Mouse (Mus musculus): ENCODE results near the gene Samd8. TPM values are rescaled to one million over a fixed set of nuclear protein-coding genes. Genes with fewer than 3 reads are reported as not detected.

Gene Samd8
- polyA plus RNA-seq, 1 experiment from 2014 or later: 9.9 TPM

DNA sequence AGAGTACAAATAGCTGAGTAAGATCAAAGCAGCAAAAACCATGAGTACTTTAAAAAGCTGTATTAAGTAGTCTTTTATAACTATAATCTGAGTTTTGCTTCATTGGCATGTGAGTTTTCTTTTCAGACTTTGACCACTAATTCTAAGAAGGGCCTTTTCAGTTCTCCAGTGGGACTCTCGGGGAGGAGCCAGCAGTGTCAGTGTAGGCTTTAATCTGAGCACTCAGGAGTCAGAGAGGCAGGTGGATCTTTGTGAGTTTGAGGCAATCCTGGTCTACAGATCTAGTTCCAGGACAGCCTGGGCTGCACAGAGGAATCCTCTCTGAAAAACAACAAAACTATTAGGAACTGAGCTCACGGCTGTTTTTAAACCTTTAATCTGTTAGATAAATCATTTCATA, 23.6 kb downstream of the Samd8 start:
- no peak overlapping the region for H3K4me3 ChIP-seq (ENCODE audit: low read depth, low read length)
- no peak for TF ChIP-seq CTCF (IDR thresholded peaks at IDR 0.05; ENCODE audit: low read depth)
- ATAC-seq (ENCODE audit: insufficient read depth): no peak
- no peaks in the 10 kb centered on the region for H3K9me3 ChIP-seq (ENCODE audit: low read depth, low read length)
- peaks cover 21% of the 10 kb centered on the region for H3K36me3 ChIP-seq (ENCODE audit: insufficient read depth)
- no peak overlapping the region for H3K27ac ChIP-seq (ENCODE audit: low read depth)
- no peak for DNase-seq
- no peak overlapping the region for H3K4me2 ChIP-seq
- no peaks in the 10 kb centered on the region for H3K4me1 ChIP-seq (ENCODE audit: insufficient read depth)
- H3K27me3 ChIP-seq (ENCODE audit: insufficient read depth, low read length): no peaks in the 10 kb centered on the region
- 76% methylated on average over 2 of the region's 2 CpGs for WGBS
- no peak overlapping the region for H3K9ac ChIP-seq

DNA sequence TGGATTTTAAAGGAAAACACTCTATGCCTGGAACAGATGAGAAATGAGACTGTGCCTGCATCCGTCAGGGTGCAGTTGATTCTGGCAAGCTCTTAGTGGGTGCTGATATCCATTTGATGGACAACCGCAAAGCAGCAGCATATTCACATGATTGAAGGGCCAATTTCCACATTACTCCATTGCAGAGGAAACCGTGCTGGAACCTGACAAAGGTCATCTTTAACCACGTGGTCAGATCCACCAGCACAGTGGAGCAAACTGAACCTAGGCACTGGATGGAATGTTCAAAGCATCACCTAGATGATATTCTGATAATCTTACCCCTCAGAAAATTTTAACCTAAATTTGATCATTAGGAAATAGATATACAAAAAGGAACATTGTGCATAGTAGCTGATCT, 25.9 kb downstream of the Samd8 start:
- Histone ChIP-seq H3K27me3 (ENCODE audit: insufficient read depth, low read length) (no peaks in the 10 kb centered on the region), H3K36me3 (ENCODE audit: insufficient read depth) (peaks cover 33% of the 10 kb centered on the region), H3K9me3 (ENCODE audit: low read depth, low read length) (no peaks in the 10 kb centered on the region), H3K4me1 (ENCODE audit: insufficient read depth) (no peaks in the 10 kb centered on the region), H3K4me2 (no peak overlapping the region), H3K27ac (ENCODE audit: low read depth) (no peak overlapping the region), H3K9ac (no peak overlapping the region), H3K4me3 (ENCODE audit: low read depth, low read length) (no peak overlapping the region)
- ATAC-seq (ENCODE audit: insufficient read depth) (no peak), DNase-seq (no peak)
- no peak for TF ChIP-seq CTCF (IDR thresholded peaks at IDR 0.05; ENCODE audit: low read depth)
- 94% methylated on average over 4 of the region's 4 CpGs for WGBS

DNA sequence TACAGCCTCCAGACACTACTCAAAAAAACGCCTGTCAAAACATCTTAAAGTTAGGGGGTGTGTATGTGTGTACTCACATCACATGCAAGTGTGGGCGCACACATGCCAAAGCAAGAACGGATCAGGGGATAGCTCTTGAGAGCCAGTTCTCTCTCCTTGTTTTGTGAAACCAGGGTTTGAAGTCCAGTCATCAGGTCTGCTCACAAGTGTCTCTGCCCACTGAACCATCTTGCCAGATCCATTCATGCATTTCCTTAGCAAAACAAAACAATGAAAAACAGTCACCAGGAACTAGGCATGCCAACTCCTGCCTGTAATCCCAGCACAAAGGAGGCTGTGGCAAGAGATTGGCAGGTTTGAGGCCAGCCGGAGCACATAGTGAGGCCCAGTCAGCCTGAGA, 36.2 kb downstream of the Samd8 start:
- no peaks in the 10 kb centered on the region for H3K27me3 ChIP-seq (ENCODE audit: insufficient read depth, low read length)
- no peak for ATAC-seq (ENCODE audit: insufficient read depth)
- H3K9ac ChIP-seq: no peak overlapping the region
- no peaks in the 10 kb centered on the region for H3K9me3 ChIP-seq (ENCODE audit: low read depth, low read length)
- no peak overlapping the region for H3K4me2 ChIP-seq
- H3K36me3 ChIP-seq (ENCODE audit: insufficient read depth): peaks cover 21% of the 10 kb centered on the region
- 85% methylated on average over 4 of the region's 4 CpGs for WGBS
- no peak overlapping the region for H3K27ac ChIP-seq (ENCODE audit: low read depth)
- H3K4me3 ChIP-seq (ENCODE audit: low read depth, low read length): no peak overlapping the region
- TF ChIP-seq CTCF (IDR thresholded peaks at IDR 0.05; ENCODE audit: low read depth): no peak
- DNase-seq: no peak
- no peaks in the 10 kb centered on the region for H3K4me1 ChIP-seq (ENCODE audit: insufficient read depth)

DNA sequence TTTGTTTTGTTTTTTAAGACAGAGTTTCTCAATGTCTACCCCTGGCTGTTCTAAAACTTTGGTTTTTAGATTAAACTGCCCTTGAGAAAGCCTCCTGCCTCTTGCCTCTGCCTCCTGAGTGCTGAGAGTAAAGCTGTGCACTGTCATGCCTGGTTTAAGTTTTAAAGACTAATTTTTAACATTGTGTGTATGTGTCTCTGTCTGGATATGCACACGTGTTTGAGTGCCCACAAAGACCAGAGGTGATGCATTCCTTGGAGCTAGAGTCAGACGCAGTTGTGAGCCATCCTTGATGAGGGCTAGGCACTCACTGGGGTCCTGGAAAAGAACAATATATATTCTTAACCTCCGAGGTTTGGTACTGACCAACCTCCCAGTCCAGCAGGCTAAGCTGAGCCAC, 37.0 kb downstream of the Samd8 start:
- Histone ChIP-seq H3K4me3 (ENCODE audit: low read depth, low read length) (no peak overlapping the region), H3K4me1 (ENCODE audit: insufficient read depth) (no peaks in the 10 kb centered on the region), H3K27ac (ENCODE audit: low read depth) (no peak overlapping the region), H3K9me3 (ENCODE audit: low read depth, low read length) (no peaks in the 10 kb centered on the region), H3K9ac (no peak overlapping the region), H3K27me3 (ENCODE audit: insufficient read depth, low read length) (no peaks in the 10 kb centered on the region), H3K4me2 (no peak overlapping the region), H3K36me3 (ENCODE audit: insufficient read depth) (peaks cover 22% of the 10 kb centered on the region)
- WGBS: 79% methylated on average over 3 of the region's 3 CpGs
- ATAC-seq (ENCODE audit: insufficient read depth) (no peak), DNase-seq (no peak)
- TF ChIP-seq CTCF (IDR thresholded peaks at IDR 0.05; ENCODE audit: low read depth): no peak

DNA sequence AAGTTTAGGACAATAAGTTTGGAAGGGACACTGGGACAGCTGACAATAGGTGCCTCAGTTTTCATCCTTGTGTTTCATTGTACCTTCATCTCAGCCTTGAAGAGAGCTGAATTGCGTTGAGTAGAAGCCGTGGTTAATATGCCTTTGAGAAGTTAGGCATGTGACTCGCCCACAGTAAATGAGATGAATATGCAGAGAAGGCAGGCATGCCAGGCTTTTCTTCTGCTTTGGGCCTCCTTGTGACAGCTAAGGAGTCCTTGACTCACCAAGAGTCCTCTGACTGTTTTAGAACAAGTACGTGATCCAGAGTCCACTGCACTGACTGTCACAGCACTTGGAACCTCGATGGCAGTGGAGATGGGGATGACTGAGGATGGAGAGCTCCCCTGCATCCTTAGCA, 37.8 kb downstream of the Samd8 start:
- no peak overlapping the region for H3K4me3 ChIP-seq (ENCODE audit: low read depth, low read length)
- no peak for DNase-seq
- no peaks in the 10 kb centered on the region for H3K27me3 ChIP-seq (ENCODE audit: insufficient read depth, low read length)
- H3K9me3 ChIP-seq (ENCODE audit: low read depth, low read length): no peaks in the 10 kb centered on the region
- 93% methylated on average over 5 of the region's 5 CpGs for whole genome bisulfite sequencing
- no peak overlapping the region for H3K9ac ChIP-seq
- peaks cover 29% of the 10 kb centered on the region for H3K36me3 ChIP-seq (ENCODE audit: insufficient read depth)
- no peak for ATAC-seq (ENCODE audit: insufficient read depth)
- no peak overlapping the region for H3K4me2 ChIP-seq
- no peak overlapping the region for H3K27ac ChIP-seq (ENCODE audit: low read depth)
- no peaks in the 10 kb centered on the region for H3K4me1 ChIP-seq (ENCODE audit: insufficient read depth)
- no peak for TF ChIP-seq CTCF (IDR thresholded peaks at IDR 0.05; ENCODE audit: low read depth)

DNA sequence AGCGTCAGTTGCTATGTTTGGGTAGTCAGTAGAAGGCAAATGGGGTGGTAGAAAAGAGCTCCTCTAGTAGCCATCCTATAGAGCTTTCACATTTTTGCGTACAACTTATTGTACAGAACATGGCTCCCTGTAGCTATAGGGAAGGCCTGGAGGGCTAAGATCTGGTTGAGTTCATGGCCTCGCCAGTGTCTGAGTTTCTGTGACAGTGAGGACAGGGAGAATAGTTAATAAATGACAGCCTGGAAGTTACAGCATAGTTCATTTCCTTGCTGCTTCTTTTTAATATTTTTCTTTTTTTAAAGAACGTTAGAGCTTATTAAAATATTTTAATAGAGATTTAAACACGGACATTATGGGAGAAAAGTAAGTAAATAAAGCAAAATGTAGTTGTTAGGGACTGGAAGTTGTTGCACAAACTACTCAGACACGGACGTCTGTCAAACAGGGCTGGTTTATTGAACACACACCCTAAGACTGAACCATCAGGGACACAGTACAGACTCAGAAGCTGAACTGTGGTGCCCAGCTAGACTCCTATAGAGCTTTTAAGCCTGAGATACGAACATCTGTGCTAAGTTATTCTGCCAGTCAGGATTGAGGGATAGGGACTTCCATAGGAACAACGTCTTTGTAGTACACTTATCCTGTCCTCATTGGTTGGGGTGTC, 40.4 kb downstream of the Samd8 start:
- no peak for DNase-seq
- no peaks in the 10 kb centered on the region for H3K4me1 ChIP-seq (ENCODE audit: insufficient read depth)
- no peak overlapping the region for H3K9ac ChIP-seq
- no peak for ATAC-seq (ENCODE audit: insufficient read depth)
- H3K4me2 ChIP-seq: no peak overlapping the region
- no peak overlapping the region for H3K4me3 ChIP-seq (ENCODE audit: low read depth, low read length)
- H3K9me3 ChIP-seq (ENCODE audit: low read depth, low read length): no peaks in the 10 kb centered on the region
- 83% methylated on average over 9 of the region's 9 CpGs for WGBS
- no peak for TF ChIP-seq CTCF (IDR thresholded peaks at IDR 0.05; ENCODE audit: low read depth)
- peaks cover 28% of the 10 kb centered on the region for H3K36me3 ChIP-seq (ENCODE audit: insufficient read depth)
- no peaks in the 10 kb centered on the region for H3K27me3 ChIP-seq (ENCODE audit: insufficient read depth, low read length)
- H3K27ac ChIP-seq (ENCODE audit: low read depth): no peak overlapping the region

DNA sequence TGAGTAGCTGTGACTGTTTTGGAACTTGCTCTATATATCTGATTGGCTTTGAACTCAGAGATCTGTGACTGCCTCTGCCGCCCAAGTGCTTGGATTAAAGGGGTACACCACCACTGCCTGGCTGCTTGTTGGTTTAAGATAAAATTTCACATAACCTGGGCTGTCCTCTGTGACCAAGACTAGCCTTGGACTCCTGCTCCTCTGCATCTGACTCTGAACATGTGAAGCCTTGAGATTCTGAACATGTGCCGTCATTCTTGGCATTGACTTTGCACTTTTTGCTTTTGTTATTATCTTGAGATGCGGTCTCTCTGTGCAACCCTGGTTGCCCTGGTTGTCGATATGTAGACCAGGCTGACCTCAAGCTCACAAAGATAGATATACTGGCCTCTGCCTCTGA, 41.4 kb downstream of the Samd8 start:
- no peaks in the 10 kb centered on the region for H3K9me3 ChIP-seq (ENCODE audit: low read depth, low read length)
- no peak for ATAC-seq (ENCODE audit: insufficient read depth)
- H3K9ac ChIP-seq: no peak overlapping the region
- H3K36me3 ChIP-seq (ENCODE audit: insufficient read depth): peaks cover 23% of the 10 kb centered on the region
- no peaks in the 10 kb centered on the region for H3K27me3 ChIP-seq (ENCODE audit: insufficient read depth, low read length)
- no peak overlapping the region for H3K4me2 ChIP-seq
- no peak for DNase-seq
- no peak for TF ChIP-seq CTCF (IDR thresholded peaks at IDR 0.05; ENCODE audit: low read depth)
- no peak overlapping the region for H3K4me3 ChIP-seq (ENCODE audit: low read depth, low read length)
- 82% methylated on average over 4 of the region's 4 CpGs for WGBS
- no peaks in the 10 kb centered on the region for H3K4me1 ChIP-seq (ENCODE audit: insufficient read depth)
- no peak overlapping the region for H3K27ac ChIP-seq (ENCODE audit: low read depth)

DNA sequence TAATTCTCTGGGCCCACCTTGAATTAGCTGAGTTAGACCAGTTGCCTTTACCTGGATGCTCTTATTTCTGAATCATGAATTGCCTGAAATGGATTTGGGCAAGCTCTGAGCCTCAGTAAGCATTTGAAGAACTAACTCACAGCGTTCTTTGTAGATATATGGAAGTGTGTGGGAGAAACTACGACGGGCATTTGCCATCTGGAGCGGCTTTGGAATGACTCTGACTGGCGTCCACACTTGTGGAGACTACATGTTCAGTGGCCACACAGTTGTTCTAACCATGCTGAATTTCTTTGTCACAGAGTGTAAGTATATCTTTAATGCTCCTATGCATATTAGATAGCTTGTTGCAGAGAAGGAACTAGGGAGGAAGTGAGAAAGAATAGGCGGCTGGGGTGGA, 41.9 kb downstream of the Samd8 start:
- H3K27ac ChIP-seq (ENCODE audit: low read depth): no peak overlapping the region
- H3K9ac ChIP-seq: no peak overlapping the region
- H3K4me1 ChIP-seq (ENCODE audit: insufficient read depth): no peaks in the 10 kb centered on the region
- DNase-seq (no peak), ATAC-seq (ENCODE audit: insufficient read depth) (no peak)
- peaks cover 21% of the 10 kb centered on the region for H3K36me3 ChIP-seq (ENCODE audit: insufficient read depth)
- H3K4me2 ChIP-seq: no peak overlapping the region
- H3K4me3 ChIP-seq (ENCODE audit: low read depth, low read length): no peak overlapping the region
- H3K27me3 ChIP-seq (ENCODE audit: insufficient read depth, low read length): no peaks in the 10 kb centered on the region
- TF ChIP-seq CTCF (IDR thresholded peaks at IDR 0.05; ENCODE audit: low read depth): no peak
- 90% methylated on average over 6 of the region's 6 CpGs for WGBS
- H3K9me3 ChIP-seq (ENCODE audit: low read depth, low read length): no peaks in the 10 kb centered on the region
